Mouse (Mus musculus) lung, embryonic 16.5 days (tissue): ENCODE measurements around the gene Brat1. TPM values are rescaled to one million over a fixed set of nuclear protein-coding genes. Genes with fewer than 3 reads are reported as not detected.

Experiments used
- ATAC-seq: fragments of 200-750 bp; cut with Nextera tagmentation; 2 replicates; pipeline ENCODE4 v1.8.0; 2017; ENCODE audit warnings: low read depth, mild to moderate bottlenecking, moderate library complexity
- H3K27ac ChIP-seq: fragments of 300-500 bp; sonication (generic); 2 replicates; pipeline ENCODE4 v1.5.1; 2014; ENCODE audit warnings: mild to moderate bottlenecking, control low read depth, low read length
- H3K27me3 ChIP-seq: fragments of 300-500 bp; sonication (generic); 2 replicates; pipeline ENCODE4 v1.6.1; 2014; ENCODE audit warnings: low read depth, low read length, mixed read lengths; ENCODE audit not compliant: control insufficient read depth, insufficient read depth
- H3K36me3 ChIP-seq: fragments of 300-500 bp; sonication (generic); 2 replicates; pipeline ENCODE4 v1.6.1; 2014; ENCODE audit warnings: low read length; ENCODE audit not compliant: control insufficient read depth, insufficient read depth
- H3K4me1 ChIP-seq: fragments of 300-500 bp; sonication (generic); replicated peaks from 2 replicates; pipeline ENCODE4 v1.6.1; 2014; ENCODE audit warnings: low read length, mixed read lengths; ENCODE audit not compliant: control insufficient read depth, insufficient read depth
- H3K4me2 ChIP-seq: fragments of 300-500 bp; sonication (generic); 2 replicates; pipeline ENCODE4 v1.6.1; 2014; ENCODE audit warnings: low read depth, low read length, control low read depth
- H3K4me3 ChIP-seq: fragments of 300-500 bp; sonication (generic); 2 replicates; pipeline ENCODE4 v1.5.1; 2014; ENCODE audit warnings: mild to moderate bottlenecking, low read length, control low read depth
- H3K9ac ChIP-seq: fragments of 300-500 bp; sonication (generic); 2 replicates; pipeline ENCODE4 v1.6.1; 2014; ENCODE audit warnings: low read length, control low read depth
- H3K9me3 ChIP-seq: fragments of 300-500 bp; sonication (generic); 2 replicates; pipeline ENCODE4 v1.6.1; 2016; ENCODE audit warnings: low read length; ENCODE audit not compliant: control insufficient read depth
- WGBS: fragments of 180-500 bp; shearing (Covaris S2); extraction: QIAGEN DNeasy Blood & Tissue Kit; methylation state at CpG from one replicate; pipeline ENCODE4 v1.1.7; 2014; 5-methylcytosine and 5-hydroxymethylcytosine counted together
- polyA plus RNA-seq: library from polyadenylated mRNA; unstranded; fragments of >200 nt; fragmentation: Nextera tagmentation; extraction: Ambion mirVana; gene quantifications from 2 replicates; pipeline ENCODE4 v1.2.1, GENCODE M21; 2015

Gene Brat1
- polyA plus RNA-seq, 1 experiment from 2014 or later: 24.4 TPM

DNA sequence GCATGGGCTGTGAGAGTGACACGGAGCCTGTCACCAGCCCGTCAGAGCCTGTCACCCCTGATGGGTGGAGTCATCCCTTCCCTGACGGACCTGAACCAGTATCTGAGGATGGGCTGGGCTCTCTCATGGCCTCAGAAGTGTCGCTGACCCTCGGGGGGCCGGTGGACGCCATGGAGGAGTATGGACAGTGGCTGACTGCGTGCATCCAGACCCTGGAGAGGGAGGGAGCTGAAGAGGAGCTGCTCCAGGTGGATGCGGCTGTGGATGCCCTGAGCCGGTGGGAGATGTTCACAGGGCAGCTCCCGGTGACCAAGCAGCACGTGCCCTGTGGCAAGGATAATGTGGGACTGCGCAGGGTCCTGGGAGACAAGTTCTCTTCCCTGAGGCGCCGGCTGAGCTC lies 47.2 kb downstream of the Brat1 start:
- no peaks in the 10 kb centered on the region for H3K27me3 ChIP-seq
- H3K4me1 ChIP-seq: peaks cover 6% of the 10 kb centered on the region
- 93% methylated on average over 15 of the region's 15 CpGs for WGBS
- H3K36me3 ChIP-seq: no peaks in the 10 kb centered on the region
- no peak overlapping the region for H3K9ac ChIP-seq
- no peak for ATAC-seq
- no peak overlapping the region for H3K4me3 ChIP-seq
- H3K27ac ChIP-seq: no peak overlapping the region
- H3K4me2 ChIP-seq: no peak overlapping the region
- H3K9me3 ChIP-seq: no peaks in the 10 kb centered on the region

DNA sequence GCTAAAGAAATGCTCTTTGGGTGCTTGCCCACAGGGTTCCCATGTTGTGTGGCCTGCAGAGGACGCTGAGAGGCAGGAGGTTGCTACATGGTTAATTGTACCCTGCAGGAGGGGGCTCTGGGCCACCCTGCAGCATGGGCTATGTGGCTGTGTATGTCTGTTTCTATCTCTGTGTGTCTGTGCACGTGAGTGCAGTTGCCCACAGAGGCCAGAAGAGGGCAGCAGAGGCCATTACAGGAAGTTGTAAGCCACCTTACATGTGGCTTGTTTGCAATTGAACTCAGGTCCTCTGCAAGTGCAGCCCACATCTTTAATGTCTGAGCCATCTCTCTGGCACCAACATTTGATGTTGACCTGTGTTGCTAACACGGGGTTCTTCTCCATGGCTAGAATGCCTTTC lies 47.8 kb downstream of the Brat1 start:
- Histone ChIP-seq H3K27me3 (no peaks in the 10 kb centered on the region), H3K36me3 (no peaks in the 10 kb centered on the region), H3K4me1 (peaks cover 6% of the 10 kb centered on the region), H3K9ac (no peak overlapping the region), H3K4me3 (no peak overlapping the region), H3K9me3 (no peaks in the 10 kb centered on the region), H3K27ac (peak overlapping the region; percentile 71), H3K4me2 (no peak overlapping the region)
- no peak for ATAC-seq
- 95% methylated on average over 3 of the region's 3 CpGs for WGBS

DNA sequence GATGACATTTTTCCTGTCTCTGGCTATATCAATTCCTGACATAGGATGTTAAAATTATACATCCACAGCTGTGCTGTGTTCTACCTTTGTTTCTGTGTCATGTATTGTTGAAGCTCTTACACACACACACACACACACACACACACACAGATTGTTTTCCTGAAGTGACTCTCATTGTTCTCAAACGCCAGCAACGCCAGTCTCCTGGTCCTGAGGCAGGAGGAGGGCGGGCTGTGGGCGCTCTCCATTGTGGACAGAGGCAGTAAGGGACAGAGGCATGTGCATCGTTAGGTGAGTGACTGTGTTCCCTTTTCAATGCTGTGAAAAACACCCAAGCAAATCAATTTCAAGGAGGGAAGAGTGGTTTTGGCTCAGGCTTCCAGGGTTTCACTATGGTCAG lies 48.4 kb downstream of the Brat1 start:
- ATAC-seq: peak; percentile 21; the same call in 1 of the 2 replicates
- no peaks in the 10 kb centered on the region for H3K9me3 ChIP-seq
- H3K4me2 ChIP-seq: no peak overlapping the region
- no peaks in the 10 kb centered on the region; the same call in 1 of the 2 replicates for H3K36me3 ChIP-seq
- no peaks in the 10 kb centered on the region for H3K27me3 ChIP-seq
- H3K9ac ChIP-seq: no peak overlapping the region
- 62% methylated on average over 5 of the region's 5 CpGs for WGBS
- peak overlapping the region; percentile 71 for H3K27ac ChIP-seq
- H3K4me1 ChIP-seq: peaks cover 6% of the 10 kb centered on the region
- no peak overlapping the region for H3K4me3 ChIP-seq

DNA sequence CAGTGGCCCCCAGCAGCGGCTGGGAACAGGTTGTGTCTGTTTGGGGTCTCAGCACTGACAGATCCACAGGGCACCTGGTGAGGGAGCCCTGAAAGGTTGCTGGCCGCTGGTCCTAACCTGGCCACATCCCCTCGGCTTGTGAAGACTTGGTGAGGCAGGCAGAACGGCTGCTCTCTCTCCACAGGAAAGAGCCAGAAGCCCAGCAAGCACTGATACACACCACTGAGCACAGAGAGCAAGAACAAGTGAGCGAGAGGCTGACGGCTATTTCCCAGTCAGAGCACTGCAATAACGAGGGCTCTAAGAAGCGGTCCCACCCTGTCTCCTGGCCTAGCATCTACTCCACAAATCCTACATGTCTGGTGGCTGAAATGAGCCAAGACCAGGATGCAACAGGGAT lies 54.1 kb downstream of the Brat1 start:
- no peak for ATAC-seq
- H3K36me3 ChIP-seq: peaks cover 23% of the 10 kb centered on the region
- H3K4me2 ChIP-seq: no peak overlapping the region
- no peaks in the 10 kb centered on the region for H3K27me3 ChIP-seq
- H3K4me1 ChIP-seq: no peaks in the 10 kb centered on the region
- no peaks in the 10 kb centered on the region for H3K9me3 ChIP-seq
- H3K27ac ChIP-seq: no peak overlapping the region
- no peak overlapping the region for H3K4me3 ChIP-seq
- H3K9ac ChIP-seq: no peak overlapping the region
- WGBS: 84% methylated on average over 8 of the region's 8 CpGs

DNA sequence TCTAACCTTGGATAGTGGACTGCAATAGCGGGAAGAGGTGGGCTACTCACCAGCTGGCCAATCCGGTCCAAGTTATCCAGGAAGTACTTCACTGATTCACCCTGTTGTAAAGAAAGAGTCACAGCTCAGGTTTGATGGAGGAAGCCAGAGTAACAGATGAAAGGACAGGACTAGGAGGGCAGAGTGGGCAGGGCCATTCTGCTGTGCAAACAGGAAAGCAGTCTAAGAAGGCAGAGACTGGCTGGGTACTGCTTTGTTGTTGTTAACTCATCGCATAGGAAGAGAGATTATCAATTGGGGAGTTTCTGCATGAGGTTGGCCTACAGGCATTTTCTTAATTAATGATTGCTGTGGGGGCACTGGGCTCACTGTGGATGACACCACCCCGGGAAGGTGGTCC lies 57.7 kb downstream of the Brat1 start:
- ATAC-seq: no peak
- Histone ChIP-seq H3K9ac (no peak overlapping the region), H3K4me2 (no peak overlapping the region), H3K4me3 (no peak overlapping the region), H3K36me3 (peaks cover 25% of the 10 kb centered on the region), H3K9me3 (no peaks in the 10 kb centered on the region), H3K27me3 (no peaks in the 10 kb centered on the region), H3K27ac (no peak overlapping the region), H3K4me1 (peaks cover 4% of the 10 kb centered on the region)
- WGBS: 71% methylated on average over 4 of the region's 4 CpGs

DNA sequence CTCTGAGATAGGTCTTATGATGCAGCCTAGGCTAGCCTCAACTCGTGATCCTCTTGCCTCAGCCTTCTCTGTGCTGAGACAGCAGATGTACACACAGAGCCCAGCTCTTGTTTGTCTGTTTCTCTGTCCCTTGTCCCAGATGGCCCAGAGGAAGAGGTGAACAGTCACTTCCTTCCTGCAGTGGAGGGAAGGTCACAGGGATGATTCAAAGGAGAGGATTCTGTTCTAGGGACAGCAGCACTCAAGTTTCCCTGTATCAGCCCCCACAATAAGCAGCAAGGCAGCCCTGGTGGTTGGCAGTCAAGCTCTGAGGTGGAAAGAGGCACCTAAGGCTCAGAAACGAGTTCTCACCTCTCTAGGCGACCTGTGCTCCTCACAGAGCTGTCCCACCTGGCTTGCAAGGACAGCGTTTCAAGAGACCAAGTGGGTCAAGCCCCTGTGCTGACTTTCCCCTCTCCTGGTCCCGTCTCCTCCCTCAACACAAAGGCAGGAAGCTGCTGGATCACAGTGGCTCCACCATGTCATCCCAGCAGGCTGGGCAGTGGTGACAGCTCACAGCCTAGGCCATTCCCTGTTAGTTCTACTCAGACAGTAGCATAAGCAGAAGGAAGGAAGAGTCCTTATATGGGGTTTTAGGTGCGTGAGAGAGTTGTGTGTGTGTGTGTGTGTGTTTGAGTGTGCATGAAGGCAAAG lies 60.3 kb downstream of the Brat1 start:
- H3K27me3 ChIP-seq: no peaks in the 10 kb centered on the region
- peaks cover 9% of the 10 kb centered on the region; the same call in 1 of the 2 replicates for H3K36me3 ChIP-seq
- WGBS: 50% methylated on average over 6 of the region's 6 CpGs
- no peak overlapping the region for H3K9ac ChIP-seq
- H3K4me2 ChIP-seq: no peak overlapping the region
- no peak overlapping the region for H3K4me3 ChIP-seq
- ATAC-seq: peak; percentile 56
- peak overlapping the region; percentile 84 for H3K27ac ChIP-seq
- peaks cover 22% of the 10 kb centered on the region for H3K4me1 ChIP-seq
- no peaks in the 10 kb centered on the region for H3K9me3 ChIP-seq

DNA sequence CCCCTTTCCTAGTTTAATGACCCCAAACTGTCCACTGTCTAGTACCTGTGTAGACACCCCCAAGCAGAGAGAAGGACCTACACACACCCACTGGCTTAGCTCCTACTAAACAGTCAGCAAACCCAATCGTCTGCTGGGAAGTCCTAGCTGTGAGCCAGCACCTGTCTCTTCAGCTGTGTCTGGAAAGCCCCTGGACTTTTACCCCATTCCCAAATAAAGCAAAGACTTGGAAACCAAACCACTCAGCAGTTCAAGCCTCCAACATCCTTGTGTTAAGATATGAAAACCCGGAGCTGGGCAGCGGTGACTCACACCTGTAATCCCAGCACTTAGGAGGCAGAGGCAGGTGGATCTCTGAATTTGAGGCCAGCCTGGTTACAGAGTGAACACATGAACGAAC lies 61.8 kb downstream of the Brat1 start:
- Histone ChIP-seq H3K4me1 (peaks cover 26% of the 10 kb centered on the region), H3K4me2 (no peak overlapping the region), H3K27ac (no peak overlapping the region), H3K4me3 (no peak overlapping the region), H3K9ac (no peak overlapping the region), H3K9me3 (no peaks in the 10 kb centered on the region), H3K36me3 (peaks cover 2% of the 10 kb centered on the region; the same call in 1 of the 2 replicates), H3K27me3 (no peaks in the 10 kb centered on the region)
- WGBS: 72% methylated on average over 4 of the region's 4 CpGs
- ATAC-seq: no peak

DNA sequence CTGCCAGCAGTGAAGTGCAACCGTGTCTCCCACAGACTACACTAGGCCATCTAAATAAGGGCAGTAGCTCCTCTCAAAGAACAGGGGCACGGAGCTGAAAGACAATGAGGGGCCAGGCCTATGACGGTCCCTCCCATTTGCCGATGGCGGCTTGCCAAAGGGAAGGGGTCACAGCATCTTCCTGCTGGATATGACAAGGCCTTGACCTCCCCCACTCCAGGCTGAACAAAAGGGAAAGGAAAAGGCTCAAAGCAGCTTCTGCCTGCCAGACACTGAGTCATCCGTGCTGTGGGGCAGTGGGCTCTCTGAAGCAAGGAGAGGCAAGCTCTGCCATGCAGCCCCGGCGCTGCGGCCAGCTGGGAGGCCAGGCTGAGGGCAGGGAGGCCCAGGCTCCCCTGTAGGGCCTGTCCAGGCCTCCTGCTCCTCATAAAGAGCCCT lies 62.9 kb downstream of the Brat1 start:
- peak; percentile 87 for ATAC-seq
- WGBS: 24% methylated on average over 9 of the region's 9 CpGs
- Histone ChIP-seq H3K4me1 (peaks cover 37% of the 10 kb centered on the region), H3K27me3 (no peaks in the 10 kb centered on the region), H3K4me3 (no peak overlapping the region), H3K36me3 (peaks cover 2% of the 10 kb centered on the region; the same call in 1 of the 2 replicates), H3K9me3 (no peaks in the 10 kb centered on the region), H3K4me2 (peak overlapping the region; percentile 3; the same call in 1 of the 2 replicates), H3K9ac (peak overlapping the region; percentile 29), H3K27ac (peak overlapping the region; percentile 86)

DNA sequence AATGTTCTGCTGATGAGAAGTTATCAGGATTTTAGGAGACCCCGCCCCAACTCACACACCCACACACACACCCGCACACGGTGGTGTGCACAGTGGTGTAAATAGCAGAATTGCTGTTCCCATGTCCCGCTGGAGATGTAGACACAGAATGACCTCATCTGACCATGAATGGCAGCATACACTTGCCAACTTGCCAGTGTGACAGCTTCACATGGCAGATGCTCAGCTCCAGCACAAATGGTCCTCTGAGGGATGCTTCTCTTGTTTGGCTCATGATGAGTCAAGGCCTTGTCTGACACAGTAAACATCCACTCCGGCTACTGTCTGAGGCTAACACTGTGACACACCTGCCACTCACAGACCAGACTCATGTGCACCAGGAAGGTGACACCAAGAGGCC lies 63.5 kb downstream of the Brat1 start:
- peak; percentile 1; the same call in 1 of the 2 replicates for ATAC-seq
- WGBS: 56% methylated on average over 5 of the region's 5 CpGs
- H3K9me3 ChIP-seq: no peaks in the 10 kb centered on the region
- H3K4me2 ChIP-seq: no peak overlapping the region
- H3K4me1 ChIP-seq: peaks cover 37% of the 10 kb centered on the region
- no peak overlapping the region; the same call in none of the 2 replicates for H3K9ac ChIP-seq
- peaks cover 2% of the 10 kb centered on the region; the same call in 1 of the 2 replicates for H3K36me3 ChIP-seq
- H3K4me3 ChIP-seq: no peak overlapping the region
- no peaks in the 10 kb centered on the region for H3K27me3 ChIP-seq
- peak overlapping the region; percentile 86 for H3K27ac ChIP-seq
